Mouse (Mus musculus): ENCODE results near the gene Cramp1l. TPM values are rescaled to one million over a fixed set of nuclear protein-coding genes. Genes with fewer than 3 reads are reported as not detected.
A peak's percentile ranks its signal among the peaks of the same experiment; 100 is the strongest.

Cramp1l gene
- polyA plus RNA-seq, 1 experiment, result 1.5 TPM

- H3K4me1 ChIP-seq (ENCODE audit: control insufficient read depth), result peaks cover 39% of the 10 kb centered on the region
- no peaks in the 10 kb centered on the region for H3K9me3 ChIP-seq (ENCODE audit: control insufficient read depth, low read length)
- no peaks in the 10 kb centered on the region for H3K27me3 ChIP-seq (ENCODE audit: control insufficient read depth)
- TF ChIP-seq GATA1 (IDR thresholded peaks at IDR 0.05; ENCODE audit: low read length), result no peak
- H3K36me3 ChIP-seq (ENCODE audit: control insufficient read depth), result peaks cover 41% of the 10 kb centered on the region
- H3K4me3 ChIP-seq (replicated peaks), result peak overlapping the region; percentile 74
These were observed 78.3 kb downstream of the Cramp1l start for GRCm38 (mm10) chr17:24937266-24937665.

GRCm38 (mm10) chr17:24936259-24937237 is 79.0 kb downstream of the Cramp1l start, which contains the start of gene Mapk8ip3:
TSS of gene Mapk8ip3 (minus strand) at chr17:24936977.
- TF ChIP-seq TAL1 (IDR thresholded peaks at IDR 0.05; ENCODE audit: low read length) (no peak), GATA1 (IDR thresholded peaks at IDR 0.05; ENCODE audit: low read length) (no peak)
- Histone ChIP-seq H3K4me3 (replicated peaks) (peak within 1 kb of the TSS; percentile 74), H3K4me1 (ENCODE audit: control insufficient read depth) (peaks cover 39% of the 10 kb centered on the region), H3K9me3 (ENCODE audit: control insufficient read depth, low read length) (no peaks in the 10 kb centered on the region), H3K36me3 (ENCODE audit: control insufficient read depth) (peaks cover 43% of the 10 kb centered on the region), H3K27me3 (ENCODE audit: control insufficient read depth) (no peaks in the 10 kb centered on the region)

GRCm38 (mm10) chr17:24935666-24936065 is 79.9 kb downstream of the Cramp1l start:
- H3K27me3 ChIP-seq (ENCODE audit: control insufficient read depth), result no peaks in the 10 kb centered on the region
- peaks cover 39% of the 10 kb centered on the region for H3K4me1 ChIP-seq (ENCODE audit: control insufficient read depth)
- peaks cover 39% of the 10 kb centered on the region for H3K36me3 ChIP-seq (ENCODE audit: control insufficient read depth)
- no peaks in the 10 kb centered on the region for H3K9me3 ChIP-seq (ENCODE audit: control insufficient read depth, low read length)
- peak overlapping the region; percentile 74 for H3K4me3 ChIP-seq (replicated peaks)
- no peak for TF ChIP-seq TAL1 (IDR thresholded peaks at IDR 0.05; ENCODE audit: low read length)
- no peak for TF ChIP-seq GATA1 (IDR thresholded peaks at IDR 0.05; ENCODE audit: low read length)

GRCm38 (mm10) chr17:24934926-24935325 is 80.7 kb downstream of the Cramp1l start:
- Histone ChIP-seq H3K4me3 (replicated peaks) (peak overlapping the region; percentile 74), H3K27me3 (ENCODE audit: control insufficient read depth) (no peaks in the 10 kb centered on the region), H3K36me3 (ENCODE audit: control insufficient read depth) (peaks cover 35% of the 10 kb centered on the region), H3K9me3 (ENCODE audit: control insufficient read depth, low read length) (no peaks in the 10 kb centered on the region), H3K4me1 (ENCODE audit: control insufficient read depth) (peaks cover 39% of the 10 kb centered on the region)
- TF ChIP-seq GATA1 (IDR thresholded peaks at IDR 0.05; ENCODE audit: low read length), result no peak
- no peak for TF ChIP-seq TAL1 (IDR thresholded peaks at IDR 0.05; ENCODE audit: low read length)

GRCm38 (mm10) chr17:24933163-24933562 is 82.4 kb downstream of the Cramp1l start:
- TF ChIP-seq GATA1 (IDR thresholded peaks at IDR 0.05; ENCODE audit: low read length) (no peak), TAL1 (IDR thresholded peaks at IDR 0.05; ENCODE audit: low read length) (no peak)
- H3K9me3 ChIP-seq (ENCODE audit: control insufficient read depth, low read length), result no peaks in the 10 kb centered on the region

GRCm38 (mm10) chr17:24932431-24932830 is 83.2 kb downstream of the Cramp1l start:
- H3K4me1 ChIP-seq (ENCODE audit: control insufficient read depth), result peaks cover 43% of the 10 kb centered on the region
- no peak for TF ChIP-seq TAL1 (IDR thresholded peaks at IDR 0.05; ENCODE audit: low read length)
- no peak for TF ChIP-seq GATA1 (IDR thresholded peaks at IDR 0.05; ENCODE audit: low read length)
- H3K36me3 ChIP-seq (ENCODE audit: control insufficient read depth), result peaks cover 55% of the 10 kb centered on the region
- H3K4me3 ChIP-seq (replicated peaks), result no peak overlapping the region
- no peaks in the 10 kb centered on the region for H3K27me3 ChIP-seq (ENCODE audit: control insufficient read depth)
- no peaks in the 10 kb centered on the region for H3K9me3 ChIP-seq (ENCODE audit: control insufficient read depth, low read length)

More at GRCm38 (mm10) chr17:24933163-24933562, 82.4 kb downstream of the Cramp1l start:
- H3K4me3 ChIP-seq (replicated peaks), result no peak overlapping the region
- peaks cover 43% of the 10 kb centered on the region for H3K4me1 ChIP-seq (ENCODE audit: control insufficient read depth)
- peaks cover 49% of the 10 kb centered on the region for H3K36me3 ChIP-seq (ENCODE audit: control insufficient read depth)
- H3K27me3 ChIP-seq (ENCODE audit: control insufficient read depth), result no peaks in the 10 kb centered on the region

- no peak overlapping the region for H3K4me3 ChIP-seq (replicated peaks)
- peaks cover 75% of the 10 kb centered on the region for H3K36me3 ChIP-seq (ENCODE audit: control insufficient read depth)
- H3K9me3 ChIP-seq (ENCODE audit: control insufficient read depth, low read length), result no peaks in the 10 kb centered on the region
- H3K27me3 ChIP-seq (ENCODE audit: control insufficient read depth), result no peaks in the 10 kb centered on the region
- peaks cover 23% of the 10 kb centered on the region for H3K4me1 ChIP-seq (ENCODE audit: control insufficient read depth)
- TF ChIP-seq TAL1 (IDR thresholded peaks at IDR 0.05; ENCODE audit: low read length) (no peak), GATA1 (IDR thresholded peaks at IDR 0.05; ENCODE audit: low read length) (no peak)
These were observed 86.1 kb downstream of the Cramp1l start for GRCm38 (mm10) chr17:24929506-24929905.

- H3K4me3 ChIP-seq (replicated peaks), result no peak overlapping the region
- peaks cover 8% of the 10 kb centered on the region for H3K4me1 ChIP-seq (ENCODE audit: control insufficient read depth)
- TF ChIP-seq TAL1 (IDR thresholded peaks at IDR 0.05; ENCODE audit: low read length) (no peak), GATA1 (IDR thresholded peaks at IDR 0.05; ENCODE audit: low read length) (no peak)
- H3K9me3 ChIP-seq (ENCODE audit: control insufficient read depth, low read length), result no peaks in the 10 kb centered on the region
- peaks cover 96% of the 10 kb centered on the region for H3K36me3 ChIP-seq (ENCODE audit: control insufficient read depth)
- no peaks in the 10 kb centered on the region for H3K27me3 ChIP-seq (ENCODE audit: control insufficient read depth)
These were observed 92.3 kb downstream of the Cramp1l start for GRCm38 (mm10) chr17:24923246-24923645.

GRCm38 (mm10) chr17:24913984-24914383 is 101.6 kb downstream of the Cramp1l start:
- H3K4me1 ChIP-seq (ENCODE audit: control insufficient read depth), result peaks cover 24% of the 10 kb centered on the region
- H3K27me3 ChIP-seq (ENCODE audit: control insufficient read depth), result no peaks in the 10 kb centered on the region
- peaks cover 99% of the 10 kb centered on the region for H3K36me3 ChIP-seq (ENCODE audit: control insufficient read depth)
- no peaks in the 10 kb centered on the region for H3K9me3 ChIP-seq (ENCODE audit: control insufficient read depth, low read length)
- no peak overlapping the region for H3K4me3 ChIP-seq (replicated peaks)
- TF ChIP-seq TAL1 (IDR thresholded peaks at IDR 0.05; ENCODE audit: low read length), result no peak
- no peak for TF ChIP-seq GATA1 (IDR thresholded peaks at IDR 0.05; ENCODE audit: low read length)

Other genes with a start within 250 kb of the Cramp1l start
- gene Meiob, start 211.5 kb downstream of the Cramp1l start, polyA plus RNA-seq (2012), result not detected in 2 replicates
- 26.8 and 33.4 TPM in 2 replicates for gene Hagh, start 175.6 kb downstream of the Cramp1l start, polyA plus RNA-seq (2012)
- 2.3 and 2.9 TPM in 2 replicates for gene Fahd1, start 165.4 kb downstream of the Cramp1l start, polyA plus RNA-seq (2012)
- not detected in 2 replicates for gene Igfals, start 149.8 kb downstream of the Cramp1l start, polyA plus RNA-seq (2012)
- gene Nubp2, start 129.4 kb downstream of the Cramp1l start, polyA plus RNA-seq (2012), result 7.5 and 12.0 TPM in 2 replicates
- gene Spsb3, start 129.1 kb downstream of the Cramp1l start, polyA plus RNA-seq (2012), result 9.2 and 10.3 TPM in 2 replicates
- gene Eme2, start 120.7 kb downstream of the Cramp1l start, polyA plus RNA-seq (2012), result 1.7 and 1.8 TPM in 2 replicates
- 6.4 and 7.5 TPM in 2 replicates for gene Mrps34, start 120.7 kb downstream of the Cramp1l start, polyA plus RNA-seq (2012)
- gene Nme3, start 119.3 kb downstream of the Cramp1l start, polyA plus RNA-seq (2012), result 14.9 and 16.7 TPM in 2 replicates
- gene Mapk8ip3, start 78.8 kb downstream of the Cramp1l start, polyA plus RNA-seq (2012), result 5.7 and 7.2 TPM in 2 replicates
- gene Jpt2, start 55.1 kb downstream of the Cramp1l start, polyA plus RNA-seq (2012), result 0.83 and 1.0 TPM in 2 replicates
- 0.97 and 1.0 TPM in 2 replicates for gene Ift140, start 297 bp upstream of the Cramp1l start, polyA plus RNA-seq (2012)
- gene Tmem204, start 67.8 kb upstream of the Cramp1l start, polyA plus RNA-seq (2012), result not detected in 2 replicates
- gene Telo2, start 100.2 kb upstream of the Cramp1l start, polyA plus RNA-seq (2012), result 2.0 and 3.1 TPM in 2 replicates
- not detected in 2 replicates for gene Ptx4, start 105.0 kb upstream of the Cramp1l start, polyA plus RNA-seq (2012)
- 2.0 and 2.1 TPM in 2 replicates for gene Clcn7, start 117.6 kb upstream of the Cramp1l start, polyA plus RNA-seq (2012)
- not detected in 2 replicates for gene Ccdc154, start 146.7 kb upstream of the Cramp1l start, polyA plus RNA-seq (2012)
- gene Gm38655, start 159.7 kb upstream of the Cramp1l start, polyA plus RNA-seq (2012), result not detected in 2 replicates
- gene BC003965, start 168.8 kb upstream of the Cramp1l start, polyA plus RNA-seq (2012), result 2.0 and 2.1 TPM in 2 replicates
- gene Unkl, start 172.6 kb upstream of the Cramp1l start, polyA plus RNA-seq (2012), result 5.5 and 5.8 TPM in 2 replicates
- gene Gnptg, start 224.3 kb upstream of the Cramp1l start, polyA plus RNA-seq (2012), result 1.3 and 2.1 TPM in 2 replicates
- gene Tsr3, start 224.4 kb upstream of the Cramp1l start, polyA plus RNA-seq (2012), result 1.5 and 2.2 TPM in 2 replicates
- gene Baiap3, start 240.6 kb upstream of the Cramp1l start, polyA plus RNA-seq (2012), result not detected in 2 replicates